ENCODE assay signal across 8 mouse cellular contexts in genomic region chr12:8207978-8208403, GRCm38 (mm10). TPM values are rescaled to one million over a fixed set of nuclear protein-coding genes. Genes with fewer than 3 reads are reported as not detected.
DNase-seq lines count a peak whose midpoint lies in the region; ATAC-seq and TF ChIP-seq lines count a peak whose summit lies in the region.

Ldah (plus strand) TSS chr12:8208107.

- no peaks in the 10 kb centered on the region for H3K9me3 ChIP-seq in forebrain, embryonic 12.5 days
- H3K9me3 ChIP-seq in heart, postnatal 0 days (replicated peaks; ENCODE audit: control insufficient read depth, low read length): no peaks in the 10 kb centered on the region
- no peaks in the 10 kb centered on the region for H3K9me3 ChIP-seq in liver, embryonic 16.5 days (replicated peaks; ENCODE audit: control insufficient read depth, low read length)
- peaks cover 4% of the 10 kb centered on the region; the same call in 1 of the 2 replicates for H3K9me3 ChIP-seq in neural tube, embryonic 13.5 days

- peak; percentile 92 to 94 for DNase-seq in CD8-positive naive resting alpha-beta T cell, adult 2 months (ENCODE audit: low read depth in 2 of 2, low spot score in 2 of 2)
- DNase-seq in c-Kit-positive CD71-positive TER-119-negative erythroid progenitor cells, embryonic 14.5 days (ENCODE audit: low read depth): peak; percentile 76
- peak; percentile 69 for DNase-seq in heart, postnatal 0 days (ENCODE audit: low spot score)
- peak; percentile 93 to 94 for DNase-seq in kidney, postnatal 4 days

- H3K27ac ChIP-seq in forebrain, embryonic 12.5 days: 0 out of 2 replicates have a peak within 1 kb of the TSS, but pooled peaks have one; percentile 37
- peak within 1 kb of the TSS; percentile 40; the same call in 1 of the 2 replicates for H3K27ac ChIP-seq in heart, postnatal 0 days (ENCODE audit: low read depth)
- H3K27ac ChIP-seq in liver, embryonic 16.5 days (ENCODE audit: low read length): peak within 1 kb of the TSS; percentile 24; the same call in 1 of the 2 replicates
- peak within 1 kb of the TSS; percentile 69; the same call in 1 of the 2 replicates for H3K27ac ChIP-seq in neural tube, embryonic 13.5 days (replicated peaks)
- H3K27ac ChIP-seq in testis, adult 2 months (ENCODE audit: control insufficient read depth, insufficient read depth, low read depth, low read length): peak within 1 kb of the TSS; percentile 93

- peak within 1 kb of the TSS; percentile 76 for H3K4me3 ChIP-seq in forebrain, embryonic 12.5 days (replicated peaks)
- peak within 1 kb of the TSS; percentile 72 for H3K4me3 ChIP-seq in heart, postnatal 0 days (ENCODE audit: low read depth, low read length)
- H3K4me3 ChIP-seq in liver, embryonic 16.5 days (ENCODE audit: low read depth, low read length): peak within 1 kb of the TSS; percentile 89
- H3K4me3 ChIP-seq in neural tube, embryonic 13.5 days: peak within 1 kb of the TSS; percentile 80
- H3K4me3 ChIP-seq in testis, adult 2 months (ENCODE audit: control insufficient read depth, low read depth, low read length): peak within 1 kb of the TSS; percentile 98

- peak; percentile 87 for TF ChIP-seq POLR2A in testis, adult 2 months (IDR thresholded peaks at IDR 0.05; ENCODE audit: control insufficient read depth, low read depth, low read length)

- H3K4me2 ChIP-seq in forebrain, embryonic 12.5 days: peak within 1 kb of the TSS; percentile 69
- peak within 1 kb of the TSS; percentile 83 for H3K4me2 ChIP-seq in heart, postnatal 0 days (ENCODE audit: low read depth, low read length)
- peak within 1 kb of the TSS; percentile 72 for H3K4me2 ChIP-seq in liver, embryonic 16.5 days (ENCODE audit: low read depth, low read length)
- peak within 1 kb of the TSS; percentile 65 for H3K4me2 ChIP-seq in neural tube, embryonic 13.5 days

- peak; percentile 20; the same call in 1 of the 2 replicates for TF ChIP-seq CTCF in heart, postnatal 0 days (IDR thresholded peaks at IDR 0.05; ENCODE audit: low read depth)
- peak; percentile 41; the same call in 1 of the 2 replicates for TF ChIP-seq CTCF in testis, adult 2 months (IDR thresholded peaks at IDR 0.05; ENCODE audit: control insufficient read depth, insufficient read depth, insufficient replicate concordance, low read depth, low read length)

- no peaks in the 10 kb centered on the region for H3K27me3 ChIP-seq in forebrain, embryonic 12.5 days
- H3K27me3 ChIP-seq in heart, postnatal 0 days (ENCODE audit: control insufficient read depth, insufficient read depth, low read length): no peaks in the 10 kb centered on the region
- no peaks in the 10 kb centered on the region for H3K27me3 ChIP-seq in liver, embryonic 16.5 days (ENCODE audit: control insufficient read depth, insufficient read depth, low read depth, low read length)
- 0 out of 2 replicates have a peak, but pooled peaks cover 7% of the 10 kb centered on the region for H3K27me3 ChIP-seq in neural tube, embryonic 13.5 days
- H3K27me3 ChIP-seq in testis, adult 2 months (ENCODE audit: control insufficient read depth, insufficient read depth, low read length): no peaks in the 10 kb centered on the region

- ATAC-seq in forebrain, embryonic 12.5 days (ENCODE audit: low FRiP score): peak; percentile 99
- peak; percentile 96 for ATAC-seq in heart, postnatal 0 days (ENCODE audit: insufficient read depth, low read depth)
- peak; percentile 94 for ATAC-seq in liver, embryonic 16.5 days (ENCODE audit: low read depth)
- peak; percentile 100 for ATAC-seq in neural tube, embryonic 13.5 days (ENCODE audit: low read depth)

- no peaks in the 10 kb centered on the region for H3K36me3 ChIP-seq in forebrain, embryonic 12.5 days (replicated peaks)
- H3K36me3 ChIP-seq in heart, postnatal 0 days (replicated peaks; ENCODE audit: control insufficient read depth, insufficient read depth, low read length): no peaks in the 10 kb centered on the region
- no peaks in the 10 kb centered on the region for H3K36me3 ChIP-seq in liver, embryonic 16.5 days (ENCODE audit: control insufficient read depth, insufficient read depth)
- H3K36me3 ChIP-seq in neural tube, embryonic 13.5 days: no peaks in the 10 kb centered on the region; the same call in 1 of the 2 replicates
- H3K36me3 ChIP-seq in testis, adult 2 months (ENCODE audit: control insufficient read depth, insufficient read depth, low read length): no peaks in the 10 kb centered on the region

- peak within 1 kb of the TSS; percentile 63 for H3K9ac ChIP-seq in forebrain, embryonic 12.5 days
- H3K9ac ChIP-seq in heart, postnatal 0 days (replicated peaks; ENCODE audit: low read depth, low read length): peak within 1 kb of the TSS; percentile 72
- peak within 1 kb of the TSS; percentile 82 for H3K9ac ChIP-seq in liver, embryonic 16.5 days (ENCODE audit: low read depth, low read length)
- peak within 1 kb of the TSS; percentile 83 for H3K9ac ChIP-seq in neural tube, embryonic 13.5 days

- H3K4me1 ChIP-seq in forebrain, embryonic 12.5 days: no peaks in the 10 kb centered on the region
- peaks cover 5% of the 10 kb centered on the region; the same call in 1 of the 2 replicates for H3K4me1 ChIP-seq in heart, postnatal 0 days (ENCODE audit: control insufficient read depth, insufficient read depth)
- no peaks in the 10 kb centered on the region for H3K4me1 ChIP-seq in liver, embryonic 16.5 days (ENCODE audit: control insufficient read depth, low read depth, low read length)
- H3K4me1 ChIP-seq in neural tube, embryonic 13.5 days (replicated peaks): peaks cover 13% of the 10 kb centered on the region
- H3K4me1 ChIP-seq in testis, adult 2 months (ENCODE audit: control insufficient read depth, insufficient read depth, low read length): no peaks in the 10 kb centered on the region

- no peak for TF ChIP-seq EP300 in heart, postnatal 0 days (IDR thresholded peaks at IDR 0.05; ENCODE audit: low read depth)

- under 1% methylated on average over 34 of the region's 34 CpGs for WGBS in forebrain, embryonic 12.5 days
- under 1% methylated on average over 34 of the region's 34 CpGs for WGBS in heart, postnatal 0 days
- WGBS in liver, embryonic 16.5 days (ENCODE audit: insufficient replicate concordance): 0% methylated on average over 34 of the region's 34 CpGs
- WGBS in neural tube, embryonic 13.5 days: under 1% methylated on average over 34 of the region's 34 CpGs

RNA-seq across cellular contexts. Expression of gene Ldah, which starts in this region (rescaled TPM):
- polyA plus RNA-seq in forebrain, embryonic 12.5 days (2016; fragmentation: Nextera tagmentation; extraction: Ambion mirVana): 70.3 and 73.1 TPM in 2 replicates
- 17.0 and 21.4 TPM in 2 replicates for total RNA-seq in heart, postnatal 0 days (2014; rRNA removed; ENCODE audit: low replicate concordance)
- polyA plus RNA-seq in heart, postnatal 0 days (2015; fragmentation: Nextera tagmentation; extraction: Ambion mirVana): 45.0 and 46.8 TPM in 2 replicates
- polyA plus RNA-seq in liver, embryonic 16.5 days (2015; fragmentation: Nextera tagmentation; extraction: Ambion mirVana): 21.3 and 22.1 TPM in 2 replicates
- 60.5 and 69.1 TPM in 2 replicates for polyA plus RNA-seq in neural tube, embryonic 13.5 days (2015; fragmentation: Nextera tagmentation; extraction: Ambion mirVana)
- 12.1 and 13.4 TPM in 2 replicates for polyA plus RNA-seq in testis, adult 2 months (2012; rRNA removed)

Comparison
In these comparisons a context has a peak if more than half of its experiments do, and no peak if none do; other contexts are left out.
1. Peak in every context shown above with its lines: DNase-seq, ATAC-seq, H3K4me3 ChIP-seq and H3K27ac ChIP-seq.
2. H3K27ac ChIP-seq: peak in every context shown above with its lines; median percentile 93 in testis, adult 2 months; 69 in neural tube, embryonic 13.5 days; 40 in heart, postnatal 0 days; 37 in forebrain, embryonic 12.5 days; 24 in liver, embryonic 16.5 days.